Comparison of ENCODE assay signal across 8 mouse cellular contexts in genomic region chr17:73804592-73805271, GRCm38 (mm10). TPM values are rescaled to one million over a fixed set of nuclear protein-coding genes. Genes with fewer than 3 reads are reported as not detected.
DNase-seq lines count a peak whose midpoint lies in the region; ATAC-seq and TF ChIP-seq lines count a peak whose summit lies in the region.

No protein-coding gene starts in this region.

- peak; percentile 76 for TF ChIP-seq CTCF in intestine, postnatal 0 days (IDR thresholded peaks at IDR 0.05; ENCODE audit: low read depth)

- H3K4me2 ChIP-seq in intestine, postnatal 0 days (replicated peaks; ENCODE audit: low read depth) = peak overlapping the region; percentile 61
- peak overlapping the region; percentile 78 for H3K4me2 ChIP-seq in midbrain, embryonic 11.5 days

- peak overlapping the region; percentile 41 for H3K9ac ChIP-seq in intestine, postnatal 0 days (ENCODE audit: low read depth, low read length)
- H3K9ac ChIP-seq in midbrain, embryonic 11.5 days (ENCODE audit: low read length) = peak overlapping the region; percentile 71

- peaks cover 31% of the 10 kb centered on the region for H3K27me3 ChIP-seq in intestine, postnatal 0 days (replicated peaks; ENCODE audit: control insufficient read depth, insufficient read depth, low read length)
- H3K27me3 ChIP-seq in midbrain, embryonic 11.5 days (ENCODE audit: control insufficient read depth, insufficient read depth, low read length) = no peaks in the 10 kb centered on the region; the same call in 1 of the 2 replicates

- H3K36me3 ChIP-seq in intestine, postnatal 0 days (ENCODE audit: control insufficient read depth, insufficient read depth) = no peaks in the 10 kb centered on the region
- no peaks in the 10 kb centered on the region for H3K36me3 ChIP-seq in midbrain, embryonic 11.5 days (ENCODE audit: control insufficient read depth, insufficient read depth, low read length)

- under 1% methylated on average over 45 of the region's 45 CpGs for WGBS in intestine, postnatal 0 days
- under 1% methylated on average over 45 of the region's 45 CpGs for WGBS in midbrain, embryonic 11.5 days

- intact Hi-C loops in left cerebral cortex, postnatal 36 days (cut with DNase I) = loop anchor here (2.0 kb wide), 1 partner anchor 78 kb away; no protein-coding TSS in a partner anchor

- no peak overlapping the region for H3K27ac ChIP-seq in intestine, postnatal 0 days (ENCODE audit: low read depth, low read length)
- peak overlapping the region; percentile 48; the same call in 1 of the 2 replicates for H3K27ac ChIP-seq in midbrain, embryonic 11.5 days (ENCODE audit: low read depth, low read length)

- peak overlapping the region; percentile 46 for H3K4me3 ChIP-seq in intestine, postnatal 0 days (ENCODE audit: low read depth, low read length)
- peak overlapping the region; percentile 65 for H3K4me3 ChIP-seq in midbrain, embryonic 11.5 days (ENCODE audit: low read depth, low read length)

- no peaks in the 10 kb centered on the region for H3K9me3 ChIP-seq in intestine, postnatal 0 days (ENCODE audit: control insufficient read depth)
- no peaks in the 10 kb centered on the region for H3K9me3 ChIP-seq in midbrain, embryonic 11.5 days (ENCODE audit: control insufficient read depth, low read length)

- peak; percentile 85 for ATAC-seq in granulocyte monocyte progenitor cell, adult 5-6 weeks (replicated peaks; ENCODE audit: poor library complexity, severe bottlenecking)
- ATAC-seq in intestine, postnatal 0 days = peak; percentile 67
- ATAC-seq in midbrain, embryonic 11.5 days (ENCODE audit: low FRiP score) = peak; percentile 97
- ATAC-seq in erythroid progenitor cell, adult 5-6 weeks (replicated peaks; ENCODE audit: low FRiP score, poor library complexity, severe bottlenecking) = no peak

- no peaks in the 10 kb centered on the region for H3K4me1 ChIP-seq in intestine, postnatal 0 days (replicated peaks; ENCODE audit: control insufficient read depth, insufficient read depth, low read length)
- peaks cover 4% of the 10 kb centered on the region for H3K4me1 ChIP-seq in midbrain, embryonic 11.5 days (ENCODE audit: control insufficient read depth, insufficient read depth, low read length)

- peak; percentile 92 for DNase-seq in adrenal gland, adult 2 months
- peak; percentile 95 for DNase-seq in embryo, embryonic 11 days
- DNase-seq in left cerebral cortex, postnatal 36 days (ENCODE audit: low spot score in 2 of 2) = peak; percentile 96
- DNase-seq in midbrain, embryonic 11.5 days (ENCODE audit: low spot score, missing footprints) = peak; percentile 97
- peak; percentile 79 for DNase-seq in skeletal muscle tissue, adult 2 months (ENCODE audit: low read depth, low spot score)

RNA-seq across cellular contexts. Expression of gene Ehd3, which starts 0.8 kb away (rescaled TPM):
- total RNA-seq in adrenal gland, adult 2 months (2021) = 10 to 100 TPM; 63.3 to 87.7 TPM
- 29.3 and 34.2 TPM in 2 replicates for polyA plus RNA-seq in adrenal gland, adult 2 months (2012; rRNA removed)
- total RNA-seq in granulocyte monocyte progenitor cell, adult 5-6 weeks (2014; fragmentation: Nextera tagmentation) = 0.26 TPM in 1 of 2 replicates, not detected in the other
- total RNA-seq in granulocyte monocyte progenitor cell, adult 5-6 weeks (2017) = 0.31 and 0.43 TPM in 2 replicates
- polyA plus RNA-seq in intestine, postnatal 0 days (2015; fragmentation: Nextera tagmentation; extraction: Ambion mirVana) = 5.0 and 5.3 TPM in 2 replicates
- total RNA-seq in left cerebral cortex, postnatal 36 days (2021) = 10 to 100 TPM; 81.7 to 82.3 TPM
- 7.3 and 7.4 TPM in 2 replicates for polyA plus RNA-seq in midbrain, embryonic 11.5 days (2014; fragmentation: Nextera tagmentation; extraction: Ambion mirVana)
- total RNA-seq in erythroid progenitor cell, adult 5-6 weeks (2015; ENCODE audit: low replicate concordance) = 1.4 TPM in 1 of 2 replicates, not detected in the other
- 0.77 and 1.3 TPM in 2 replicates for total RNA-seq in erythroid progenitor cell, adult 5-6 weeks (2017; ENCODE audit: low replicate concordance)

Comparison
In these comparisons a context has a peak if more than half of its experiments do, and no peak if none do; other contexts are left out.
1. RNA of gene Ehd3, which starts 0.8 kb away (total RNA-seq): 63.3 to 87.7 TPM in adrenal gland, adult 2 months and 81.7 to 82.3 TPM in left cerebral cortex, postnatal 36 days; 0.77 to 1.4 TPM in erythroid progenitor cell, adult 5-6 weeks and 0.26 to 0.43 TPM in granulocyte monocyte progenitor cell, adult 5-6 weeks; every median in the first group is over 10 times any median in the second.
2. Peak in every context shown above with its lines, with median percentiles within 50 percentile points of each other: DNase-seq.